Mouse (Mus musculus) brain, embryonic 18.5 days (tissue): ENCODE data around the gene Olfr1193.
"Not testable (repeated sequence)": the region's sequence is repeated elsewhere in the genome, so short reads cannot be mapped to it uniquely, and the experiment has no call there.

Experiments used
- DNase-seq: peaks from one replicate; pipeline ENCODE4 v3.0.0-alpha.2; 2012; ENCODE audit warnings: low read depth, low spot score

The Olfr1193 gene

DNA sequence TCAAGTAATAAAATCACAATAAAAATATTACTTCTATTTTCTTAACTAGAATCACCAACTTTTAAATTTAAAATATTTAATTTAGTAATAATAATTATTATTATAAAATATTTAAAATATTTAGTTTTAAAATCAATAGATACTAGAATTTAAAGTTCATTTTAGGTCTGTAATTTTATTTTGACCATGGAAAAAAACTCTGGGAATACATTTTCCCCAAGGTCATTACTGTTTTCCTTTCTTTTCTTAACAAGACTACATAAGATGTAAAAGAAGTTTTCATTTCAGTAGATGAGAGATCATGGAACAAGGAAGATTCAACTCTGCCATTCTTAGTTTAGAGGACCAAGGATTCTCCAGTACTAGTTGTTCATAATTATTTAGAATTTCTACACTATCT lies at the start of gene Olfr1193:
Olfr1193 (plus strand) TSS at position 301 of the 400 bp plus-strand sequence.
- not testable (repeated sequence) for DNase-seq

DNA sequence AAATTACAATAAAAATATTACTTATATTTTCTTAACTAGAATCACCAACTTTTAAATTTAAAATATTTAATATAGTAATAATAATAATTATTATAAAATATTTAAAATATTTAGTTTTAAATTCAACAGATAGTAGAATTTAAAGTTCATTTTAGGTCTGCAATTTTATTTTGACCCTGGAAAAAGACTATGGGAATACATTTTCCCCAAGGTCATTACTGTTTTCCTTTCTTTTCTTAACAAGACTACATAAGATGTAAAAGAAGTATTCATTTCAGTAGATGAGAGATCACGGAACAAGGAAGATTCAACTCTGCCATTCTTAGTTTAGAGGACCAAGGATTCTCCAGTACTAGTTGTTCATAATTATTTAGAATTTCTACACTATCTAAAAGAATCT lies 35.2 kb upstream of the Olfr1193 start, which contains the start of gene Olfr1191-ps1:
Olfr1191-ps1 (plus strand) TSS at position 301 of the 400 bp plus-strand sequence.
- DNase-seq = not testable (repeated sequence)

DNA sequence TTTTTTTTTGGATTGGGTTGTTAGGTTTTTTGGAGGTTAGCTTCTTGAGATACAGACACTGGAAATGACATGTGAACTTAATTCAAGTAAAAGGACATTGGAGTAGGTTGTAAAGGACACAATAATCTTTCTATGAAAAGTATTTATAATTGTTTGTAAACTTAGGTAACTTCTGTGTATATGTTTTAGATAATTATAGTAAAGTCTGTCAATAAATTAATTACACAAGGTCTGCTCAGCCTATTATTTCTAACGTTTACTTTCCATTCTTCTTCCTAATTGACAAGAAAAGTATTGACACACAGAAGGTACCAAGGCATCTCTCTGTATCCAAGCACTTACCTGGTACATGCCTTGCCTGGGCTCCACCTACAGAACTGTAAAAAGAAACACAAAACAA lies 27.2 kb upstream of the Olfr1193 start, which contains the start of gene Olfr1192-ps1:
Olfr1192-ps1 (plus strand) TSS at position 301 of the 400 bp plus-strand sequence.
- no peak for DNase-seq

GRCm38 (mm10) chr2:88689087-88689486 lies 13.7 kb downstream of the Olfr1193 start, which contains the start of gene Olfr1195:
Gene Olfr1195, minus strand, starts transcription at chr2:88689187.
- DNase-seq = no peak

DNA sequence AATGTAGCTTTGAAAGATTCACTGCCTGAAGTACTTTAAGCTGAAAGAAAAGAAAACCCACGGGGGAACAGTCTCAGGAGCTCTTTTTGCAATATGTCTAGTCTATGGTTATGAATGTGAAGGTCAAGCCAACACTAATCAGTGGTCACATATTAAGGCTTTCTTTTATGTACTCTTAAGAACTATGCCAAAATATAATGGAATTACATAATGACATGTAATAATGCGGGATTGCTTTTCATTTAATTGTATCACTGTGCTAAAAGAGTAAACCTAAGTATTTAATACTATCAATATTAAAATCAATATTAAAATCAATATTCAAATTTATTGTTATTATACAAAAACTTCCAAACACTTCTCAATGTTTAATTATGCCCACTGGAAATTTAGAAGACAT lies 29.1 kb downstream of the Olfr1193 start, which contains the start of gene Olfr1196:
Olfr1196 (minus strand) TSS at position 101 of the 400 bp plus-strand sequence.
- no peak for DNase-seq
